Mouse (Mus musculus): ENCODE data around the gene Rexo4.

The Rexo4 gene

DNA sequence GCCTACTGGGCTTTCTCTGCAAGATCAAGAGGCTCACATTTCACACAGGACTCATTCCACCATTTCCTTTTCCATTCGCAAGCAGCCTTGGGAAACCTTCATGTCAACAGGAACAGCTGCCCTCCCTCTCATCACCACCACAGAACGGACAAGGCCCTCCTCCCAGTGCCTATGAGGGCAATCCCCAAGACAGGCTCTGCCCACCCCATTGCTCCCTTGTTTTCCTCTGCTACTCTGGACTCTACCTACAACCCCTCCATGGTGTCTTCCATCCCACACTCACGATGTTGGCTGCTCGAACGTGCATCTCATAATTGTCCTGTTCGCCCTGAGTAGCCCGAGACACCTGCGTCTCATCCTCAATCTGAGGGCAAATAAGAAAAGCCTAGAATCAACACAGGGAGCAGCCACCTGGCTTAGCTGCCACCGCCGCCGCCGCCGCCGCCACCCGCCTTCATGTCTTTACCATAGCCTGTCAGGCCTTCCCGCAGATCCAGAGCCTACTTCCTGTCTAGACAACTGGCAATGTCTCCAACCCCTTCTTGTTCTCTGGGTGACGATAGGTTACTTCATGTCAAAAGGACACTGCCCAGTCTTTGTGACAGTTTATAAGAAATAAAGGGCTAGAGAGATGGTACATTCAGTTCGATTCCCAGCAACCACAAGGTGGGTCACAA, 55.3 kb downstream of the Rexo4 start:
- no peak for DNase-seq

DNA sequence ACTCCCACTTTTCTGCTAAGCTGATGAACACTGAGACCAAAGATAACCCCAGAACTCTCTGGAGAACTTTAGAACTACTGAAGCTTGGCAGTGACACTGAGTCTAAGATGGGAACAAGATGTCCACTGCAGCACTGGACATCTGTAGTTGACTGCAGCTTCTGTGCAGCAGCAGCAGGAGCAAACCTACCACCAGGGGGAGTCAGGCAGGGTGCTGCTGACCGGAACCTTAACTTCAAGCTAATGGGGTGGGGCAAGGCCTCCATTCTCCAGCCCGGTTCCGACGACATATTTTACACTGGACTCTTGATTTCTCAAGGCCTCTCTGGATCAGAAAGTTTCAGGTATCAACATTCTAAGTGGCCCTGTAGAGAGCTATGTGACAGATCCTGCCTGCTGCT, 57.1 kb downstream of the Rexo4 start:
- DNase-seq: peak in 1 of 2 experiments; percentile 55

DNA sequence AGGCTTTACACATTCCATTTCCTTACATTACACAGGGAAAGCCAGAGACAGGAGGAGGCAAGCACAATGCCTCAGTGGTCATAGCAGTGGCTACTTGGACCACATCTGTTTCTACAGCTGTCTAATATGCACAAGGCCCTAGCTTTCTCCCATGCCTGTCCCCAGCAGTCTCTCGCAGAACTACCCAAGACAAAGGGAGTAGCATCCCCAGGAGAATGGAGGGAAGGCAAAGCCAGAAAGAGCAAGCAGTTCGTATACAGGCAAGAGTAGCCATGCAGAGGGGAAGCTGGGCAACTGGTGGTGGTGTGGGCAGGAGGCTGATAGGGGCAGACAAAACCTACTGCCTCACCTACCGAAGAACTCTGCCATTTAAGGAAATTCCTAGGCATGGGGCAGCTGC, 57.8 kb downstream of the Rexo4 start:
- no peak for DNase-seq

DNA sequence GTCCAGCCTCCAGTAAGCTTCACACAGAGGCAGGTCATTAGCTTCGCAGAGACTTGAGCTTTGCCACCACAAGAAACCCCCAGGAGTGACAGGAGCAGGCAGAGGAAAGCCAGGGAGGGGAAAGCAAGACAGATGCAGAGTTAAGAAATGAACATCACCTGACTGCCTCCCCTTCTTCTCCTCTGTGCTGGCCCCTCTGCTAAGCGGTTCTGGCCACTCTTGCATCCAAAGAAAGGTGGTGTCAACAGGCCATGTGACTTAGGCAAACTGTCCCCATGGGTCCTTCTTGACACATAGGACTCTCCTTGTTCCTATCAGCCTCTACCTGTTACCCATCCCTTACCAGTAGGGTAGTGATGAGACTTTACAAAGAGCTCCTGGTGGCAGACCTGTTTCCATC, 58.2 kb downstream of the Rexo4 start:
- no peak for DNase-seq
